Mouse (Mus musculus): ENCODE measurements around the gene 1110002E22Rik.

Gene 1110002E22Rik

GRCm38 (mm10) chr3:138064732-138065645, at the start of gene 1110002E22Rik:
Gene 1110002E22Rik, plus strand, starts transcription at chr3:138065052.
- DNase-seq (ENCODE audit: low read depth in 2 of 2, low spot score in 2 of 2), result no peak

GRCm38 (mm10) chr3:138016810-138017209, 48.0 kb upstream of the 1110002E22Rik start:
- DNase-seq (ENCODE audit: low read depth in 2 of 2, low spot score in 2 of 2), result no peak

- DNase-seq (ENCODE audit: low read depth in 2 of 2, low spot score in 2 of 2), result no peak
These were observed 42.8 kb upstream of the 1110002E22Rik start for GRCm38 (mm10) chr3:138022003-138022402.

GRCm38 (mm10) chr3:138022651-138023050, 42.2 kb upstream of the 1110002E22Rik start:
- DNase-seq (ENCODE audit: low read depth in 2 of 2, low spot score in 2 of 2), result no peak

GRCm38 (mm10) chr3:138026286-138026685, 38.6 kb upstream of the 1110002E22Rik start:
- no peak for DNase-seq (ENCODE audit: low read depth in 2 of 2, low spot score in 2 of 2)

GRCm38 (mm10) chr3:138027575-138028362, 37.1 kb upstream of the 1110002E22Rik start:
- DNase-seq (ENCODE audit: low read depth in 2 of 2, low spot score in 2 of 2), result no peak

GRCm38 (mm10) chr3:138029351-138029750, 35.5 kb upstream of the 1110002E22Rik start:
- no peak for DNase-seq (ENCODE audit: low read depth in 2 of 2, low spot score in 2 of 2)

- no peak for DNase-seq (ENCODE audit: low read depth in 2 of 2, low spot score in 2 of 2)
These were observed 34.3 kb upstream of the 1110002E22Rik start for GRCm38 (mm10) chr3:138030563-138030962.

- DNase-seq (ENCODE audit: low read depth in 2 of 2, low spot score in 2 of 2), result no peak
These were observed 30.9 kb upstream of the 1110002E22Rik start for GRCm38 (mm10) chr3:138033986-138034385.

- no peak for DNase-seq (ENCODE audit: low read depth in 2 of 2, low spot score in 2 of 2)
These were observed 23.9 kb upstream of the 1110002E22Rik start for GRCm38 (mm10) chr3:138040938-138041337.

- DNase-seq (ENCODE audit: low read depth in 2 of 2, low spot score in 2 of 2), result no peak
These were observed 23.1 kb upstream of the 1110002E22Rik start for GRCm38 (mm10) chr3:138041591-138042301.

- no peak for DNase-seq (ENCODE audit: low read depth in 2 of 2, low spot score in 2 of 2)
These were observed 21.5 kb upstream of the 1110002E22Rik start for GRCm38 (mm10) chr3:138043316-138043715.

- no peak for DNase-seq (ENCODE audit: low read depth in 2 of 2, low spot score in 2 of 2)
These were observed 15.3 kb upstream of the 1110002E22Rik start for GRCm38 (mm10) chr3:138049555-138049954.

- no peak for DNase-seq (ENCODE audit: low read depth in 2 of 2, low spot score in 2 of 2)
These were observed 14.1 kb upstream of the 1110002E22Rik start for GRCm38 (mm10) chr3:138050772-138051171.

- DNase-seq (ENCODE audit: low read depth in 2 of 2, low spot score in 2 of 2), result no peak
These were observed 13.4 kb upstream of the 1110002E22Rik start for GRCm38 (mm10) chr3:138051431-138051830.

- DNase-seq (ENCODE audit: low read depth in 2 of 2, low spot score in 2 of 2), result no peak
These were observed 10.9 kb upstream of the 1110002E22Rik start for GRCm38 (mm10) chr3:138053969-138054368.

- DNase-seq (ENCODE audit: low read depth in 2 of 2, low spot score in 2 of 2), result no peak
These were observed 7.9 kb upstream of the 1110002E22Rik start for GRCm38 (mm10) chr3:138056976-138057375.

- no peak for DNase-seq (ENCODE audit: low read depth in 2 of 2, low spot score in 2 of 2)
These were observed 6.6 kb upstream of the 1110002E22Rik start for GRCm38 (mm10) chr3:138058226-138058625.

- no peak for DNase-seq (ENCODE audit: low read depth in 2 of 2, low spot score in 2 of 2)
These were observed 4.4 kb upstream of the 1110002E22Rik start for GRCm38 (mm10) chr3:138060429-138060828.

GRCm38 (mm10) chr3:138061205-138061911, 3.5 kb upstream of the 1110002E22Rik start:
- no peak for DNase-seq (ENCODE audit: low read depth in 2 of 2, low spot score in 2 of 2)

GRCm38 (mm10) chr3:138062673-138063072, 2.2 kb upstream of the 1110002E22Rik start:
- no peak for DNase-seq (ENCODE audit: low read depth in 2 of 2, low spot score in 2 of 2)

Measured in CD8-positive naive resting alpha-beta T cell, adult 2 months (primary cell).